Mouse (Mus musculus): ENCODE data around the gene Arhgap6.

The Arhgap6 gene

DNA sequence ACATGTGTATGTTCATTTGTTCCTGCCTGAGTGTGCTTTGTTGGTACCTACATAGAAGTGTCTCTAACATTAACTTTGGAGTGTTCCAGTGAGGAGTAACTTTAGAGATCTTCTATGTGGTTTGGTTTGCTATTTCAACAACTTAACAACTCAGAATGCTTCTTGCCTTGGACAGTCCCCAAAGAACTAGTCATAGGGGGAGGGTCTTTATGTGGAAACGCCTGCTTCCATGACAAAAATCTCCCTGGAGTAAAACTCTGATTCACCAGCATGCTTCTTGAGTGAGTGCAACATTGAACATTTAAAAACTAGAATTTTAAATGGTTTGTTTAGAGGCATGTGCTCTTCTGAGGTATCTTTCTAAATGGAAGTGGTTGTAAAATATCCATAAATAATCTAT lies 212.2 kb downstream of the Arhgap6 start:
- DNase-seq: no peak

DNA sequence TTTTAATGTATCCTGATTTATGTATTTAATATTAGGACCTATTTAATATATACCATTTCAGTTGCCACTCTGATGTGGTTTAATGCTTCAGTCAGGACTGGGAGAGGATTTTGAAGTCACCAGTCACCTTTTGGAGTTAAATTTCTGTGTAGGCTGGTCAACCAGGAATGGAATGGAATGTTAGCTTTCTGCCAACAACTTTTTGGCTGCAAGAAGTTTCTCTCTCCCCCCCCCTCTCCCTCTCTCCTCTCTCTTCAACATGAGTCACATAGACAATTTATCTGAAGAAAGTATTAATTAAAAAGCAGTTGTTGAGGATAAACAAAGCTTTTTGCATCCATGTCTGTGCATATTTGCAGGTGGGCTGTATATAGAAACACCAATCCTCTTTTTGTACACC lies 217.8 kb downstream of the Arhgap6 start:
- DNase-seq: no peak

DNA sequence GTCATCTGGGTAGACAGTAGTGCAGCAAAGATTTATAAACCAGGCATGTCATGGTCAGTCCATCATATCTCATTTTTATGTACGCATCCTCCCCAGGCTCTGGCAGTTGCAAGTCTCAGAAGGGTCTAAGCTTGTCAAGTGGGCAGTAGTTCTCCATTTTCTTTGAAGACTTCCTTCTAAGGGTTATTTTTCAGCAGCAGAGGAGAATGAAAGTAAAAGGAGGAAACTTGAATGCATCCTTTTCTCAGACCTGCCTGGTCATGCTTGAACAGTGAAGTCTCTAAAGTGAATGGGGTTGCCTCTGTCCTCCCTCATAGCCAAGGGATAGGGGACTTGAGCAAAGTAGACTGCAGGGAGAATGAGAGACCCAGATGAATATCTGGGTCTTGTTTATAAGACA lies 239.5 kb downstream of the Arhgap6 start:
- no peak for DNase-seq

DNA sequence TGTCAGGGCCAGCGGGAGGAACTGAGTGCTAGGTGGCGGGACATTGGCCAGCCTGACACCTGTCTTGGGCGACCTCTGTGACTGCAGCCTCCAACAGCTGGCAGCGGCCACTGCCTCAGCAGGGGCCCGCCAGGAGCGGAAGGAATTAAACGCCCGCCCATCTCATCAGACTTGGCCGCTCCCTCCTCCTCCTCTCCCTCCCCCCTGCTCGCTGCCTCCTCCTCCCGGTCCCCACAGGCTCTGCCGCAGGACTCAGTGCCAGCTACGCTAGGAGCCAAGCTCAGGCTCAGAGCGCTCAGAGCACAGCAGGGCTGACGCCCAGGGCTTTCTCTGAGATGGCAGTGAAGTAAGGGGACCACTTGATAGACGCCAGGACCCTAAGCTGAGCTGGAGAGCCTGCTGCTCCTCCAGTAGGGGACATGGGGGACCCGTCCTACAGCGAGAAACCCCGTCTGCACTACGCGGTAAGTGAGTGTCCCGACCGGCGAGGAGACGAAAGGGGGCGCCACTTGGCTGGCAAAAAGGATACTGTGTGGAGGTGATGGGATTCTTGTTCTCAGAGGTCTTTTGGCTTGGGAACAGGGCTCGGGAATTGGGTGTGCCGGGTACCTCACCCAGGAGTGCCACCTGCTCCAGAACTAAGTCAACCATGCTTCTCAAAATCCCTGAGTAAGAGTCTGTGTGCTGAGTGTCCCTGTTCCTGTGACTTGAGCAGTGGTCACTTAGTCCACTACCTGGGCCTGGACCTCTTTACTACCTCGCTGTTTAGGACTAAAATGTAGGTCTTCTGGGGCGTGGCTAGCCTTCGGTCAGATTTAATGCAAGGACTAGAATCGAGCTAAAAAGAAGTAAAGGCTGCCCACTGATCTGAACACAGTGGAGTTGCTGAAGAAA lies 241.8 kb downstream of the Arhgap6 start:
- peak; percentile 48 for DNase-seq

DNA sequence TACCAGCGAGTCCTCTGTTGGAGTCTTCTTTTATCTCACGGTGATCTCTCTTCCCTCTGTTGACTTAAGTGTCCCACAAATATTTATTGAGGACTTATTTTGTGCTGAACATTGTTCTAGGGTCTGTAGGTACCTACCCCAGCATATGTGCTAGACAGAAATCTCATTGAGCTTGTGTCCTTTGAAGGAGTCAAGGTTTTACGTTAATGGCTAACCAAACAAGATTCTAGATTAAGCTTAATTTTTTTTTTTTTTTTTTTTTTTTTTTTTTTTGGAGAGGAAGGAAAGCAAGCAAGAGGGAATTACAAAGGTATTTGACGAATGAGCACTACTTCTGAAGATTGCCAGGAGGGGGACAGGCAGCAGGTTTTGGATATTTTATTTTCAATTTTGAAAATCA lies 242.5 kb downstream of the Arhgap6 start:
- DNase-seq: no peak

DNA sequence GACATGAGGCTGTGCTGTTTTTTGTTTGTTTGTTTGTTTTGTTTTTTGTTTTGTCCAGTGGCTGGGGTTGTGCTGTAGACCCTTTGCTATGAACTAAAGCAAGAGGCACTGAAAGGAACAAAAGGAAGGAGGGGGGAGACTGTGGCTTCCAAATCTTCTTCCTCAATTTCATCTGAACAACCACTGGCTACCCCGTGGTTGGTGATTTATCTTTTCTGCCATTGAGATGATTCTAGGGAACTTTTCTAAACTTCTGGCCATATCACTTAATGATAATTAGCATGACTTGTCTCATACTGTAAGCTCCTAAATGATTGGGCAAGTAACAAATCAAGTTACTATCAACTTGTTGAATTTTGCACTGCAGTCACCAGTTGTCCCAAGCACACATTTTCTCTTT lies 249.0 kb downstream of the Arhgap6 start:
- no peak for DNase-seq

DNA sequence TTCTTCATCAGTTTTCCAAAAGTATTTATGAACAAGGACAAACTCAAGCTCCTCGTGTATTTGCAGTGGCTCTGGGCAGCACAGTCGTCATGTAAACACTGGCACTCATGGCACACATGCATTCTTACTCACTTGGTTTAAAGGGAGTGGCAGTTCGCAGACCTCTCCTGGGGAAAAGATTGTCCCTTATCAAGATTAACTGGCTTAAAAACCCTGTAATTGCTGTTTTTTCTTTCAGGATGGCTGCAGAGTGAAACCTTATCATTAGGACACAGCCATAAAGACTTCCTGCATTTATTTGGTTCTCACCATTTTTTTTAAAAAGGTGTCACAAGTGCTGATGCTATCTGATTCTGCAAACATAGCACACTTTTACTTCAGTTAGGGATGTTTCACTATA lies 252.7 kb downstream of the Arhgap6 start:
- DNase-seq: no peak

DNA sequence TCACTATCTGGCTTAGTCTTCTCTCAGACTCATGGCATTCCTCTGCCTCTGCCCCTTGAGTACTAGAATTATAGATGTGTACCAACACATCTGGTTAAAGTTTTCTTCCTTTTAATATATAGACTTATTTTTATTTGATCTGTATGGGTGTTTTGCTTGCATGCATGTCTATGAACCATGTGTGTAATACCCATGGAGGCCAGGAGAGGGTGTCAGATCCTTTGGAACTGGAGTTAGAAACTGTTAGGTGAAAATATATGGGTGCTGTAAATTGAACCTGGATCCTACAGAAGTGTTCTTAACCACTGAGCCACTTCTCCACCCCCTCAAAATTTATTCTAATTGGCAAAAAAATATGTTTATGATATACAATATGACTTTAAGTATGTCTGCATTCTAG lies 254.7 kb downstream of the Arhgap6 start:
- DNase-seq: no peak

DNA sequence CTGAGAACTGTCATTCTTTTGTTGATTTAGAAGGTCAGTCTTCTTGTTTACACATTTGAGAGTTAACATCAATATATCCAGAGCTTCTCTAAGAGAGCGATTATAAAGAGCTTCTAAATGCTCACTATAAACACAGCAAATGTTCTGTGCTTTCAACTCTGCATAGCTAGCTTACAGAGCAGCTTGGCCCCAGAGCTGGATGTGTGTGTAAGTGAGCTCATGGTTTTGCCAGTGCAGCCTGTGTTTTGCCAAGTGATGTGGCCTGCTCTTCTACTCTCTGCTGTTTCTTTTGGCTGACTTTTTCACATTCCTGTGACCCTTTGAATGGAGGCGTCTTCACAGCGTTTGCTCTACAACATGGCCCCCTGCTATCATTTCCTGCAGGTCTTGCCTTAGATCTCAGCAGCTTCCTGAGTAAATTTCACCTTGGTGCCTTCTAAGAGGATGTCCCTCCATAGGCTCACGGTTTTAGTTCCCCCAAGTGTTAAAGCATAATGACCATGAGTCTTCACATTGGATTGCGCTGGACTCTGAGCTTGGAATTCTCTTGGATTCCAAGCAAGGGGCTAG lies 259.1 kb downstream of the Arhgap6 start:
- DNase-seq: no peak

DNA sequence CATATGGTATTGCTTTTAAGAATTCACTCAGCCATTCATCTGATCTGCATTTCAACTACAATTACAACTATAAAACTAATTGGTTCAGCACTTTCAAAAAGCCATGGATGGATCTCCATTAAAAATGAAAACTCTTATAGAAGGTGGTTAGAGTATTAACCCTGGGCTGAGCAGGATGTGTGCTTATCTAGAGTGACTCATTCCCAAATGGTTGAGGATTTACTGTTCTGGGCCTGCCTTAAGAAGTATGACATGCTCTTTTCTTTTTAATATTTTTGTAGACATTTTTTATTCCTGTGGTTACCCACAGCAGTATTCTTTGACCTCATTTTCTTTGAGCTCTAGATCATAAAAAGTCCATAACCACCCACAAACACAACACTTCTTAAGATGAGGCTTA lies 267.7 kb downstream of the Arhgap6 start:
- no peak for DNase-seq

DNA sequence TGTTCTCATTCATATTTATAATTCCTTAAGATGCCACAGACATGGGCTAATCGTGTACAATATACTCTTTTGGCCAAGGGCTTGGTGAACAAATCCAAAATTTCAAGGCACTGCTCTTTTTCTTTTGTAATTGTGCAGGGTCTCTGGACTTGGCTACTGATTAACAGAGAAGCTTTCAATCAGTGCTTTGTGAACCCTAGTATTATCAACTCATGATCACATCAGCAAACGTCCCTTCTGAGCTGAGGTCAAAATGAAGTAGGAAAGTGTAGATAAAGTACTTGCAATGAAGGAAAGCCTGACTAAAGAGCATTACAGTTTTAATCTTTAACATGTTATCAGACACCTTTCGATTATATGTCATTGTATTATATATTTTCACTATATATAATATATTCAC lies 270.4 kb downstream of the Arhgap6 start:
- DNase-seq: no peak

DNA sequence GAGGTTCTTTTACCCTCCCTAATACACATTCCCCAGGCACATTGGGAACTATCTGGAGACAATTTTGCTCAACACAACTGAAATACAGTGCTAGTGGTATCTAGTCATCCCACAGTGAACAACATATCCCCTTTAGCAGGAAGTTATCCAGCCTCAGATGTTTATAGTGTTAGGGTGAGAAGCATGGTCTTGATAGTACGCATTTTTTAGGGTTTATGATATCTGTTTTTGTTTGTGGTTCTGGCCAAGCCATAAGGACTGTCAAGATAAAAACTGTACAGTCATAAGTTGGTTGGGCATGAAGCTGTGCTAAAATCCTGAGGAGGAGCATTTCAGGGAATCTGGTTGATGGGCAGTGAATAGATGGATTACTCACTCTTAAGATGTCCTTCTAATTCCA lies 271.0 kb downstream of the Arhgap6 start:
- DNase-seq: no peak

DNA sequence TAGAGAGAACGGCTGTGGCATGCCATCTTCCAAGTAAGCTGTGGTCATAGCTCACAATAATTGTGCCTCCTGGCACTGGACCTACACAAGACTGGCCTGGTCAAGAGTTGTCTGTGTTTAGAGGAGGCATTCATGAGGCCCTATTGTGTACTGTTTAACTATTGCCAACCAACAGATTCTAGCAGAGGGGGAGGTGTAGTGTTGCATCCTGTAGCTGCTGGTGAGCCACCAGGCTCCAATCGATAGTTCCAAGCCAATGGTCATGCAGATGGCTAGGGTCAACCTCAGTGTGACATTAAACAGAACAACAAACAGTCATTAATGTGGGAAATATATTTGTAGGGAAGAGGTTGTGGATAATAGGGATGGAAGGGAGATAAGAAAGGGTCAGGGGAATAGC lies 280.1 kb downstream of the Arhgap6 start:
- no peak for DNase-seq

DNA sequence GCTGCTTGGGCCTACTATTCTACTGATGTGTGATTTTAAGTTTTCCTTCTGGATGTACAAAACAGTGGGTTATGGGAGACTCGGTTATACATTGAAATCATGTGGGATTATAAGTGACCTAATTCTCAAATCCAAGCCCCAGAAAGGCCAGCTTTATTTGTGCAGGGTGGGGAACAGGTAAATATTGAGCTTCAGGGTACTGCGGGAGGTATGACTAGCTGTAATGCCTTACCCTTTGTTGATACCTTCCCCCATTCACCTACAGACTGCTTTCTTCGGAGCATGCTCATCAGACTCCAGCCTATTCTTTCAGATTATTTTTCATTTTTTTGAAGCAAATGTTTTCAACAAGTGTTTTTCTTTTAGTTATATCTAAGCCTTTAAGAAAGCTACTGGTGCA lies 286.7 kb downstream of the Arhgap6 start:
- DNase-seq: no peak

DNA sequence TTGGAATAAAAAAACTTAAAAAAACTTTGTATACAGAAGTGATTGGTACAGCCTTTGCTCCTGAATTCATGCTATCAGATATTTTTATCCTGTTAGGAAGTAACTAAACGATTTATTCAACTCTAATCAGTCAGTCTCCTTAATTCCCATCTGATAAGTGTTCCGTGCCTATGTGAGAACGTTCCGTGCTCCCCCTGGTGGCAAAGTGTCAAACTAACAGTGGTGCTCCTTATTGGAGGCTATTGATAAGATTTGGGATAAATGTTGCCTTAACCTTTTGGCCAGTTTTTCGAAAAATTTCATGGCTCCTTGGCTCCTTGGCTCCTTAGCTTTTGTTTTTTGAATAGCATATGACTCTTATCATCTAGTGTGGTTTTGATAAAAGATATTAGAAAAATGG lies 291.0 kb downstream of the Arhgap6 start:
- DNase-seq: peak; percentile 8

DNA sequence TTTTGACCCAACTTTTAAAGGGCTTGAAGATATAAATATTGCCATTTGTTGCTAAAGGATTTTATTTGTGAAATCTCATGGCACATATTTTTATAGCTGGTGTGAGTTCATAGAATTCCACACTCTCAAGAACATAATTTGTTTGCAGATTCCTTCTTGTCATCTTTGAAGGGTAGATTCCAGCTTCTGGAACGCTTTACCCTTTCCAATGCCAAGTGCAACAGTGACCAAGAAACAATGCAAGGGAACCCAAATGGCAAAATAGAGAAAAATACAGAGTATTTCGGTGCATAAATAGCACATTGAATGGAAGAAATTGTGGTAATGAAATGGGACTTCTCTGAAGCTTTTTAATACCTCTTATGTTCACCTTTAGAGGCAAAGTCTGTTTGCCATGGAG lies 294.3 kb downstream of the Arhgap6 start:
- DNase-seq: no peak

DNA sequence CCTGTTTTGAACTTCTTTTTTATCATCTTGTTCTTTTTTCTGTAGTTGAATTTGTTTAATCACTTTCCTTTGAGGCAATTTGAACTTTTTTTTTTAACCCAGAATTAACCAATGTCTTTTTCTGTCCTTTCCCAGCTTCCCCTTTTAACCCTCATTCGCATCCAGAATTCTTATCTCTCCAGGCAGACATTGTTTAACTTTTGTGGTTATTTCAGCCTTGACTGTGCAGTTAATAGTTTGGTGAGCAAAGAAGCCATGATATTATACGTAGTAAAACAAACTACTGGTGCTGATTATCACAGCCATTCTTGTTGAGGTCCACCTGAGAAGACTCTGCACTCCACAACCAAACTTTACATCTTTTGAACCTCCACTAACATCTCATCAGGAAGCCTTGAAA lies 299.7 kb downstream of the Arhgap6 start:
- DNase-seq: no peak

DNA sequence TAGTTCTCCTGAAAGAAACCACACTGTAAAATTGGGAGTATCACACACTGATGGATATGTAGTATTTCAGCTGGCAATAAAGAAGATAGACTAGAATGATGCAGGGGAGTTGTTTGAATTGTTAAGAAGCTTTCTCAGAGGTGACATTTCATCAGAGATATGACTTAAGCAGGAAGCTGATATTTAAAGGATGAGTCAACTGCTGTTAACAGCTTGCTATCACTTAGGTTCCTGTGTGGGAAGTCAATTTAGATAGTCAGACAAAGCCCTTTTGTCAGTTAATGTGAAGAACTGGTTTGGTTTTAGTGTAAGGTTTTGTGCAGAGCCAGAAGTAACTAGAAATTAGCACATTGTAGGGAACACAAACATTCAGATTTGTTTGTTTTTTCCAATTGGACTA lies 300.7 kb downstream of the Arhgap6 start:
- DNase-seq: no peak

DNA sequence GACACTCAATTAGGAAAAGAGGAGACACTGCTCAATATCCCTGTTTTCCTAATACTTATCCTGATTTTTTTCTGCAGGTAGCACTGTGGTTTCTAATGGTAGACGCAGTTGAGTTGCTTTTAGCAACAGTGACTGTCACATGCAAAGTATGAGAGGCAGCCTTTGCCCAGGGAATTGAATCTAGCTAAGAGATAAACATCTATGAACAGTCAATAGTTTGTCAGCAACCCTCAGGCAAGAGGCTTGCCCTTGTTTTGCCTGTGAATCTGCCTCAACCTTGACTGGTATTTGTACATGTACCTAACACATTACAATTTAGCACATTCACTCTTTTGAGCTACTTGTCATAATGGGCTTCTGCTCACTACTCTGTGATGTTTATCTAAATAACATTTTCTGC lies 307.8 kb downstream of the Arhgap6 start:
- DNase-seq: no peak

DNA sequence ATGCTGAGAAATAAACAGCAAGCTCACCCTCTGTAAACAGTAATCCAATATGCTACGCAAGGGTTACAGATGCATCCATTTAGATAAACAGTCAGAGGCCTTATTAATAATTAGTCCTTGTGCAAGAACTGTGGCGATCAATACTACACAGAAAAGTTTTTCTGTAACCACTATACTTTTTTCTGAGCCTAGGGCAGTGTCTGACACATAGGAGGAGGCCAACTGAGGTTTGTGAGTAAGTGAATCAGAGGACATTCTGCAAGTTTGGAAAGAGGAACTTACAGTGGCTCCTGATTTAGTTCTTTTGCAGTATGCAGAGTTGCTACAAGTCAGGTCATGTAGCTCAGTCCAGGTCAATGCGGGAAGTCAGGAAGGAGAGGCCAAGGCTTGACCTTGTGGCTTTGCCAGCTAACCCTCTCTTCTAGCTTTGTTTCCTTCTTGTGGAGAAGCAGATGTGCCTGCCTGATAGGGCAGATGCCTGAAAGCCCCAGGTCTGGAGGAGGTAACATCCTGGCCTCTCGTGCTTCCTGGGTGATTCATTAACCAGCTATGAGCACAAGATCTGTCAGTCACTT lies 311.2 kb downstream of the Arhgap6 start:
- no peak for DNase-seq

DNA sequence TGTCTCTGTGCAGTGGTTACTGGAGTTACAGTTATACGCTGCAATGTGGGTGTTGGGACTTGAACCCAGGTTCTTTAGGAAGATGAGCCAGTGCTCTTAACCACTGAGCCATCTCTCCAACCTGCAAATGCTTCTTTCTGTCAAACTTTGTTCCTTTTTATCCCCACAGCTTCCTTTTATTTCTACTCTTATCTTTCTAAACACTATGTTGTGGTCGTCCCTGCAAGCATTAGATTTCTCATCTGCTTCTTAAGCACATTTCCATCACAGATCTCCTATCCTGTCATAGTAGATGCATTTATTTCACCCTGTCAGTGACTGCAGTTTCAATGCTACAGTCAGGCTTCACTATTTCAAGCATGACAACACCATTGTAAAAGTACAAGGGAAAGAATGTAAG lies 312.5 kb downstream of the Arhgap6 start:
- no peak for DNase-seq

DNA sequence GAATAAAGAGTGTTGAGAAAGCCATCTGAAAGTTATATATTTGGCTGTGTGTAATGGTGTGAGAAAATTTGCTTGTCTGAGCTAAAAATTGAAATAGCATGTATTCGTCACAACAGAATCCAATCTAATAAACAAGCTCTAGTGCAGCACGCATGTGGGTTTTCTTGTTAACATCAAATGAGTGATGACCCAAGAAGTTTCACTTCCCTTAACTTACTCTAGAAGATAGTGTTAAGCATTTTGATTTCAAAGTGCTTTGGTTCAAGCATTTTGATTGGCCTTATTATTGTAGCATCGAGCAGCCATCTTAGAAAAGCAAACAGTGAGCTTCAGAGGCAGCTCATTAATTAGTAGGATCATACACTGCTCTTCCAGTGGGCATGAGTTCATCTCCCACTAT lies 315.1 kb downstream of the Arhgap6 start:
- no peak for DNase-seq

DNA sequence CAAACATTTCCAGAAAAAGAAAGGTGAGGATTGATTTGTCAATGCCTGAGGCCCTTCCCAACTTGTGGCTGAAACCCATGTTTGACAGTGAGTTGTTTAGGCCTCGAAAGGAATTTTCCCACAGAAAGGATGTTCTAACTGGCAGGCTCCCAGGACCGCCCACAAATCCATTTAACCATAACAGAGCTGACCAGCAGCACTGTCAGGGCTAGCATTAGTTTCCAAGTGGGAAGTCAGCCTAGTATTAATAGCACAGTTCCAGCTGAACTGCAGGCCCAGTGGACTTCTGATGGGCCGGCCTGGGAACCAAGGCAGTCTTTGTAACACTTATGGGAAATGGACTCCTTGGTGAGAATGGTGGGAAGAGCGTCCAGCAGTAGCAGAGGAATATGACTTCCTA lies 317.8 kb downstream of the Arhgap6 start:
- no peak for DNase-seq

DNA sequence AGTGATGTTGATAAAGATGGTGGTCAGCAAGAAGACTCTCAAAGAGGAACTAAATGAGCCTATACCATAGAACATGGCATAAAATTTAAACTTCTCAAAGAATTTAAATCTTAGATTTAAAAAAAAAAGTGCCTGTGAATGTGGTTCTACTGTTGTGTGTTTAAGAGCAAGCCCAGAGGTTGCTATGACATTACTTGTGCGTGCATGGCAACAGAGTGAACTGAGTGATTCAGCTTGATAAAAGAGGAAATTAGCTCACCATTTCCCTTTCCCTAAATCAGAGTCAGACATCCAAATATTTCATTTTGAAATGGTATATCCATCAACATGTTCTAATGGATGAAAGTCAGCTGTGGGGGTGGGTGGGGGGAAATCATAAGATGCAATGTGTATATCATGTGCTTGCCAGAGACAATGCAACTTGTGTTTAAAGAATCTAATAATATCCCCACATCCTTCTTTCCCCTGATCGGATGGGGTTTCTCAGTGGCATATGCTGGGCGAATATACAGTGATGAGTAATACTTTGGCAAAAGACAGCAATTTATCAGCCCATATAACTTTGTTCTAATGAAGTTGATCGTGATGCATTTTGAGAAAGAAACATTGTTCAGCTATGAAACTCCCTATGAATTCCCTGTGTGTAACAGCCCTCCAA lies 328.3 kb downstream of the Arhgap6 start:
- no peak for DNase-seq
